Mouse (Mus musculus): ENCODE results near the gene Rbbp8nl. TPM values are rescaled to one million over a fixed set of nuclear protein-coding genes. Genes with fewer than 3 reads are reported as not detected.

Rbbp8nl gene
- polyA plus RNA-seq, 1 experiment from 2014 or later, result not detected

- no peaks in the 10 kb centered on the region for H3K36me3 ChIP-seq
- ATAC-seq (ENCODE audit: low read depth) (no peak), DNase-seq (no peak)
- no peaks in the 10 kb centered on the region for H3K9me3 ChIP-seq (replicated peaks)
- H3K27me3 ChIP-seq, result no peaks in the 10 kb centered on the region
- no peaks in the 10 kb centered on the region for H3K4me1 ChIP-seq (replicated peaks)
- H3K27ac ChIP-seq, result no peak overlapping the region
- H3K4me2 ChIP-seq, result no peak overlapping the region
- WGBS (ENCODE audit: insufficient replicate concordance), result 64% methylated on average over 8 of the region's 8 CpGs
- no peak overlapping the region for H3K4me3 ChIP-seq (replicated peaks)
- no peak overlapping the region for H3K9ac ChIP-seq
These were observed 16.9 kb upstream of the Rbbp8nl start for GRCm38 (mm10) chr2:180306423-180307168.

- Histone ChIP-seq H3K4me2 (no peak overlapping the region), H3K9ac (no peak overlapping the region), H3K36me3 (no peaks in the 10 kb centered on the region), H3K4me1 (replicated peaks) (peaks cover 2% of the 10 kb centered on the region), H3K27ac (no peak overlapping the region), H3K9me3 (replicated peaks) (no peaks in the 10 kb centered on the region), H3K27me3 (no peaks in the 10 kb centered on the region), H3K4me3 (replicated peaks) (no peak overlapping the region)
- WGBS (ENCODE audit: insufficient replicate concordance), result 33% methylated on average over 2 of the region's 2 CpGs
- no peak for ATAC-seq (ENCODE audit: low read depth)
- DNase-seq, result no peak
These were observed 16.3 kb upstream of the Rbbp8nl start for GRCm38 (mm10) chr2:180306009-180306408.

GRCm38 (mm10) chr2:180305490-180305889 is 15.8 kb upstream of the Rbbp8nl start:
- Histone ChIP-seq H3K4me3 (replicated peaks) (no peak overlapping the region), H3K27ac (no peak overlapping the region), H3K27me3 (no peaks in the 10 kb centered on the region), H3K9me3 (replicated peaks) (no peaks in the 10 kb centered on the region), H3K36me3 (no peaks in the 10 kb centered on the region), H3K4me1 (replicated peaks) (peaks cover 7% of the 10 kb centered on the region), H3K4me2 (no peak overlapping the region), H3K9ac (no peak overlapping the region)
- WGBS (ENCODE audit: insufficient replicate concordance), result 57% methylated on average over 3 of the region's 3 CpGs
- DNase-seq (no peak), ATAC-seq (ENCODE audit: low read depth) (no peak)

- Histone ChIP-seq H3K27me3 (no peaks in the 10 kb centered on the region), H3K4me2 (no peak overlapping the region), H3K9me3 (replicated peaks) (no peaks in the 10 kb centered on the region), H3K27ac (no peak overlapping the region), H3K36me3 (no peaks in the 10 kb centered on the region), H3K9ac (no peak overlapping the region), H3K4me1 (replicated peaks) (peaks cover 16% of the 10 kb centered on the region), H3K4me3 (replicated peaks) (no peak overlapping the region)
- no peak for ATAC-seq (ENCODE audit: low read depth)
- WGBS (ENCODE audit: insufficient replicate concordance), result 41% methylated on average over 4 of the region's 4 CpGs
- DNase-seq, result no peak
These were observed 14.9 kb upstream of the Rbbp8nl start for GRCm38 (mm10) chr2:180304554-180304953.

- H3K27ac ChIP-seq, result no peak overlapping the region
- DNase-seq (no peak), ATAC-seq (ENCODE audit: low read depth) (no peak)
- no peak overlapping the region for H3K4me3 ChIP-seq (replicated peaks)
- no peak overlapping the region for H3K9ac ChIP-seq
- H3K9me3 ChIP-seq (replicated peaks), result no peaks in the 10 kb centered on the region
- 69% methylated on average over 12 of the region's 12 CpGs for WGBS (ENCODE audit: insufficient replicate concordance)
- H3K4me1 ChIP-seq (replicated peaks), result peaks cover 16% of the 10 kb centered on the region
- no peak overlapping the region for H3K4me2 ChIP-seq
- H3K36me3 ChIP-seq, result no peaks in the 10 kb centered on the region
- no peaks in the 10 kb centered on the region for H3K27me3 ChIP-seq
These were observed 13.8 kb upstream of the Rbbp8nl start for GRCm38 (mm10) chr2:180303468-180303867.

GRCm38 (mm10) chr2:180302201-180302600 is 12.5 kb upstream of the Rbbp8nl start:
- no peak overlapping the region for H3K9ac ChIP-seq
- H3K27me3 ChIP-seq, result no peaks in the 10 kb centered on the region
- peaks cover 16% of the 10 kb centered on the region for H3K4me1 ChIP-seq (replicated peaks)
- DNase-seq (no peak), ATAC-seq (ENCODE audit: low read depth) (no peak)
- no peak overlapping the region for H3K27ac ChIP-seq
- H3K9me3 ChIP-seq (replicated peaks), result no peaks in the 10 kb centered on the region
- H3K4me3 ChIP-seq (replicated peaks), result no peak overlapping the region
- H3K36me3 ChIP-seq, result no peaks in the 10 kb centered on the region
- H3K4me2 ChIP-seq, result no peak overlapping the region
- 63% methylated on average over 4 of the region's 4 CpGs for WGBS (ENCODE audit: insufficient replicate concordance)

GRCm38 (mm10) chr2:180300771-180301170 is 11.1 kb upstream of the Rbbp8nl start:
- ATAC-seq (ENCODE audit: low read depth) (peak; percentile 64), DNase-seq (no peak)
- no peak overlapping the region for H3K9ac ChIP-seq

GRCm38 (mm10) chr2:180300252-180300651 is 10.6 kb upstream of the Rbbp8nl start:
- Histone ChIP-seq H3K36me3 (no peaks in the 10 kb centered on the region), H3K27ac (no peak overlapping the region), H3K9me3 (replicated peaks) (no peaks in the 10 kb centered on the region), H3K4me2 (no peak overlapping the region), H3K4me3 (replicated peaks) (no peak overlapping the region), H3K9ac (no peak overlapping the region), H3K4me1 (replicated peaks) (peaks cover 16% of the 10 kb centered on the region), H3K27me3 (no peaks in the 10 kb centered on the region)
- DNase-seq (no peak), ATAC-seq (ENCODE audit: low read depth) (peak; percentile 10; the same call in 1 of the 2 replicates)
- WGBS (ENCODE audit: insufficient replicate concordance), result 33% methylated on average over 2 of the region's 2 CpGs

More at GRCm38 (mm10) chr2:180300771-180301170, 11.1 kb upstream of the Rbbp8nl start:
- Histone ChIP-seq H3K9me3 (replicated peaks) (no peaks in the 10 kb centered on the region), H3K4me1 (replicated peaks) (peaks cover 16% of the 10 kb centered on the region), H3K27ac (no peak overlapping the region), H3K27me3 (no peaks in the 10 kb centered on the region), H3K36me3 (no peaks in the 10 kb centered on the region), H3K4me2 (no peak overlapping the region), H3K4me3 (replicated peaks) (no peak overlapping the region)
- 7% methylated on average over 5 of the region's 5 CpGs for WGBS (ENCODE audit: insufficient replicate concordance)

- Histone ChIP-seq H3K4me3 (replicated peaks) (no peak overlapping the region), H3K27me3 (no peaks in the 10 kb centered on the region), H3K36me3 (no peaks in the 10 kb centered on the region), H3K9me3 (replicated peaks) (no peaks in the 10 kb centered on the region), H3K4me2 (no peak overlapping the region), H3K4me1 (replicated peaks) (peaks cover 8% of the 10 kb centered on the region), H3K27ac (no peak overlapping the region), H3K9ac (no peak overlapping the region)
- DNase-seq (no peak), ATAC-seq (ENCODE audit: low read depth) (no peak)
- WGBS (ENCODE audit: insufficient replicate concordance), result 59% methylated on average over 8 of the region's 8 CpGs
These were observed 3.2 kb upstream of the Rbbp8nl start for GRCm38 (mm10) chr2:180292906-180293305.

- Histone ChIP-seq H3K27me3 (no peaks in the 10 kb centered on the region), H3K36me3 (no peaks in the 10 kb centered on the region), H3K4me1 (replicated peaks) (peaks cover 8% of the 10 kb centered on the region), H3K4me3 (replicated peaks) (no peak overlapping the region), H3K9ac (no peak overlapping the region), H3K27ac (no peak overlapping the region), H3K4me2 (no peak overlapping the region), H3K9me3 (replicated peaks) (no peaks in the 10 kb centered on the region)
- DNase-seq (no peak), ATAC-seq (ENCODE audit: low read depth) (no peak)
- 45% methylated on average over 4 of the region's 4 CpGs for WGBS (ENCODE audit: insufficient replicate concordance)
These were observed 2.3 kb upstream of the Rbbp8nl start for GRCm38 (mm10) chr2:180292026-180292425.

GRCm38 (mm10) chr2:180291566-180291965 is 1.9 kb upstream of the Rbbp8nl start:
- Histone ChIP-seq H3K4me3 (replicated peaks) (no peak overlapping the region), H3K27ac (no peak overlapping the region), H3K4me1 (replicated peaks) (peaks cover 8% of the 10 kb centered on the region), H3K9ac (no peak overlapping the region), H3K27me3 (no peaks in the 10 kb centered on the region), H3K36me3 (no peaks in the 10 kb centered on the region), H3K4me2 (no peak overlapping the region), H3K9me3 (replicated peaks) (no peaks in the 10 kb centered on the region)
- no peak for DNase-seq
- 55% methylated on average over 5 of the region's 5 CpGs for WGBS (ENCODE audit: insufficient replicate concordance)
- ATAC-seq (ENCODE audit: low read depth), result peak; percentile 28; the same call in 1 of the 2 replicates

GRCm38 (mm10) chr2:180290503-180290902 is 824 bp upstream of the Rbbp8nl start:
- no peak overlapping the region for H3K4me3 ChIP-seq (replicated peaks)
- H3K27me3 ChIP-seq, result 0 out of 2 replicates have a peak, but pooled peaks cover 4% of the 10 kb centered on the region
- peaks cover 8% of the 10 kb centered on the region for H3K4me1 ChIP-seq (replicated peaks)
- WGBS (ENCODE audit: insufficient replicate concordance), result 23% methylated on average over 6 of the region's 6 CpGs
- no peak overlapping the region for H3K27ac ChIP-seq
- H3K4me2 ChIP-seq, result no peak overlapping the region
- no peaks in the 10 kb centered on the region for H3K9me3 ChIP-seq (replicated peaks)
- H3K36me3 ChIP-seq, result no peaks in the 10 kb centered on the region
- no peak for DNase-seq
- ATAC-seq (ENCODE audit: low read depth), result no peak
- H3K9ac ChIP-seq, result no peak overlapping the region
